Mouse (Mus musculus): ENCODE measurements around the gene Alkbh6.

Gene Alkbh6

DNA sequence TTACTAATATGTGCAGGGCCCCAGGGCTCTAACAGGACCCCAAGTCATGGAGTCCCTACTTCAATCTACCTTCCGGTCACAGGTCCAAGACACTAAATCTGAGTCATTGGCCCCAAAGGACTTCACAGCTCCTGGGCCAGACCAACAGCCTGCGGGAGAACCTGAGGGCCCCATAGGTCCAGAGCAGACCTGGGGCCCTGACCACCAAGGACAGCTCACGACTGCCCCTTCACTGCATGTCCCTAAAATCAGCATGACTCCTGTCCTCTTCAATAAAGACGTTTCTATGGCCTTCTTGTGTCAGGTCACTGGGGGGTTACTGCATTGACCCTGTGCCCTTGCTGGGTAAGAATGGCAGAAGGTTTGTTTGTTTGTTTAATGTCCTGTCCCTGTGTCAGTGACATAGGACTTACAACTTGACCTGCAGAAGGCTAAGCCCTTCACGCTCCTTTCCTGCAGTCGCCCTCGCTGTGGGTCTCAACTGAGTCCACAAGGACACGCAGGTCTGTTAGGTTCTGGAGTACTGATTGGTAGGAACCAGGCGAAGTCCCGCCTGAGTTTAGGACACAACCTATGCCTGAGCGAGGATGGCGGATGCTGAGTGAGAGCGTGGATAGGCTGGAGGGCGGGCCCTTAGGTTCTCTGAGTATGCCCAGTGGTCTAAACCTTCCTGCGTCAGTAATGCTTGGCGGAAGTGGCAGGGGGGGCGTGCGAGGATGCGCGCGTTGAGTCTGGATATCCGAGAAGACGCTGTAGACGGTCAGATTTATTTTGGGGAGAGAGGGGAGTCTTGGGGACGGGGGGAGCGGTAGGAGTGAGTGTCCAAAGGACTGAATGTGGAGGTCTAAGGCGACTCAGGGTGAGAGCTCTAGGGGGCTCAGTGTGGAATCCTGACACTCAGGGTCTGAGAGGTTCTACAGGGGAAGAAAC is at the start of gene Alkbh6:
Gene Alkbh6, plus strand, starts transcription at position 642 of the 930 bp plus-strand sequence.
- DNase-seq (ENCODE audit: low read depth, low spot score): peak; percentile 96

DNA sequence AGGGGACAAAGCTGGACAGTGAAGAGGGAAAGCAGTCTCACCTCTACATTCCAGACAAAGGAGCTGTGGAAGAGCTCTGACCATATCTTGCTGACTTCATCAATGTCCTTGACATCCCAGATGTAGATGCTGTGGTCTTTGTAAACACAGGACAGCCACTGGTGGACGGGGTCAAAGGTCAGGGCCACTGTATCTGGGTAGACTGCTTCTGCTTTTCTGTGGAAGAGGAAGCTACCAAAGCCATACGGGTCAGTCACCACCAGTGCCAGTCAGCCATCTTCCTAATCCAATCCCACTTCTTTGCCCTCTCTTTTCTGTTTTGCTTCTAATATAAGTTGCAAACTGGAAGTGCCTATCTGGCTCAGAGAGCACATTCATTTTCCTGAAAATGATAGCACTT is 43.5 kb upstream of the Alkbh6 start:
- DNase-seq (ENCODE audit: low read depth, low spot score): no peak

DNA sequence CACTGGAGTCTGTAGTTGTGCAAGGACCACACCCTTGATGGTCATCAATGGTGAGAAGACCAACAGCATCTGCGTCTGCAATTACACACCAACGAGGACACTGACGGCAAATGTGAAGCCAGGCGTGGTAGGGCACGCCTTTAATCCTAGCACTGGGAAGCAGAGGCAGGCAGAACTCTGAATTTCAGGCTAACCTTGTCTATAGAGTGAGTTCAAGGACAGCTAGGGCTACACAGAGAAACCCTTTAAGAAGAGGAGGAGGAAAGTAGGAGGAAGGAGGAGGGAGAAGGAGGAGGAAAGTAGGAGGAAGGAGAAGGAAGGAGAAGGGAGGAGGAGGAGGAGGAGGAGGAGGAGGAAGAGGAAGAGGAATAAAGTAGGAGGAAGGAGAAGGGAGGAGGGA is 43.0 kb upstream of the Alkbh6 start:
- DNase-seq (ENCODE audit: low read depth, low spot score): no peak

DNA sequence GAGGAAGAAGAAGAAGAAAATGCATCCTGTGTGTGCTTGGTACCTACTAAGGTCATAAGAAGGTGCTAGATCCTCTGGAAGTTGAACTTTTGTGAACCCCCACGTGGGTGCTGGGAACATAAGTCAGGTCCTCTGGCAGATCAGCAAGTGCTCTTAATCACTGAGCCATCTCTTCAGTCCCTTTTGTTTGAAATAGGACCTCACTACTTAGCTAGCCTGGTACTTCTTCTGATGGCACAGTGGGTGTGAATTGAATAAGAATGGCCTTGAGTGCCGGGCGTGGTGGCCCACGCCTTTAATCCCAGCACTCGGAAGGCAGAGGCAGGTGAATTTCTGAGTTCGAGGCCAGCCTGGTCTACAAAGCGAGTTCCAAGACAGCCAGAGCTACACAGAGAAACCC is 42.6 kb upstream of the Alkbh6 start:
- no peak for DNase-seq (ENCODE audit: low read depth, low spot score)

DNA sequence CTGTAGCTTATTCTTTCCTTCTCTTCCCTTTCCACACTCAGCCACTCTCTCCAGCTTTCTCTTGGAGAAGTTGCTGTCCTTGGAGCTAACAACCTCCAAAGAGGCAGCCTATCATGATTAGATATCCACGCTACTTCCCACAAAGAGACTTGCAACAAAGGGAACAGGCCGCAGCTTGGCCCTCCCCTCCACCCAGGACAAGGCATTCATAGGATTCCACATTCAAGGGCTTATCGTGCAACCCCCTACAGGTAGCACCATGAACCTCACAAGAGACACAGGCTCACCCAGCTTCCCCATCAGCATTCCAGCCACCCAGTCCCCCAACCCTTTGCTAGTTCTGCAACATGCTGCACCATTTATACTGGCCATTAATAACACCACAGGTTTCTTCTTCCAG is 41.7 kb upstream of the Alkbh6 start:
- no peak for DNase-seq (ENCODE audit: low read depth, low spot score)

DNA sequence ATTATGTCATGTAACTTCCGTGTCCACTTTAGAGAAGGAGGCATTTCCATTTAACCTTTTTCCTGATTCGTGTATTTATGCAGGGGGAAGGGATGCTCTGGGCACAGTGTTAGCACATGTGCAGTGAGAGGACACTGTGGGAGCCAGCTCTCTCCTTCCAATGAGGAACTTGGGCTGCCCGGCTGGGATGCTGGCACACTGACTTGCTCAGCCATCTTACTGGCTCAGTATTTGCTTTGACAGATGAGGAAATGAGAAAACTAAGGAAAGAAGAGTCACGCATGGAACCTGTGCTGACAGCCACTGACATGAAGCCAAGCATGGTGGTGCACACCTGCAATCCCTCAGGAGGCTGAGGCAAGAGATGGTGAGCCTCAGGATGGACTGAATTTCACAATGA is 38.9 kb upstream of the Alkbh6 start:
- DNase-seq (ENCODE audit: low read depth, low spot score): no peak

DNA sequence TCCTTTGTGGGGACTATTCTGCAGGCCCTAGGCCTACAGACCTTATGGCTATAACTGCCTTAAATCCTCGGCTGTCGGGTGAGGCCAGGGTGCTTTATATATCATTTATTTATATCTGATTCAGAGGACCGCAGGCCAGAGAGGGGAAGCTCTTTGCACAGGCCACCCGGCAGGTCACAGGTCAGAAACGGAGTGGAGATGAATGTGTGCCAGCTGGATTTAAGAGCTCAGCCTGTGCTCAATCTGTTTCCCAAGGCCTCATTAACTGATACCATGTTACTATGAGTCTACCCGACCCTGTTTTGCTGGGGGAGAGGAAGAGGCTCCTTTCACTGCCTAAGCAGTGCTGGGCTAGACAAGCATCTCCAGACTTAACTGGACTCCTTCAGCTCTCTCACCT is 34.1 kb upstream of the Alkbh6 start:
- DNase-seq (ENCODE audit: low read depth, low spot score): no peak

DNA sequence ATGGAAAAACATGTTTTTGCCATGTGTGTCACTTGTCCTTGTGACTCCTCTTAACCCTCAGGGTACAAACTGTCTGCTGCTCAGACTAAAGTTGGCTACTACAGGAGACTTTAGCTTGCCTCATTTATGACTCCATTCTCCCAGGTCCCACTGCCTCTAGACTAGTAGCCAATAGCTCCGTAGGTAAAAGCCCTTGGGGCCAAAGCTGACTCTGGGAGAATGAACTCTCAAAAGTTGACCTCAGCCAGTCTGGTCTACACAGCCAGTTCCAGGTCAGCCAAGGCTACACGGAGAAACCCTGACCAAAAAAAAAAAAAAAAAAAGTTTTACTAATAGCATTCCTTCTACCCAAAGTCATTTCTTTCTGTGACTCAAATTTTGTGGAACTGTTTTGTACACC is 29.6 kb upstream of the Alkbh6 start:
- no peak for DNase-seq (ENCODE audit: low read depth, low spot score)

DNA sequence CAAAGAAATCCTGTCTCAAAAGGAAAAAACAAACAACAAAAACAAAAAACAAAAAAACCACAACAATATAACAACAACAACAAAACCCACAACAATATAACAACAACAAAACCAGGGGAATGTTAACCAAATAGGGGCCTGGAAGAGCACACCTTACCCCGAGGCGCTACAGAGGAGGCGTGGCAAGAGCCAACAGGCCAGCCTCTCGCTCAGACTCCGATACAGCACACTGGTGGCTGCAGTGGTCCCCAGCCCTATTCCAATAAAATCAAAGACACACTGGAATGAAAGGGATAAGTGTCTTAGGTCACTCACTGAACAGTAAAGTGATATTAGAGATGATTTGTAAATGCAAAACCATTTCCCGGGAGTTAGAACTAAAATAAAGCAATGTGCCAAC is 29.0 kb upstream of the Alkbh6 start:
- no peak for DNase-seq (ENCODE audit: low read depth, low spot score)

DNA sequence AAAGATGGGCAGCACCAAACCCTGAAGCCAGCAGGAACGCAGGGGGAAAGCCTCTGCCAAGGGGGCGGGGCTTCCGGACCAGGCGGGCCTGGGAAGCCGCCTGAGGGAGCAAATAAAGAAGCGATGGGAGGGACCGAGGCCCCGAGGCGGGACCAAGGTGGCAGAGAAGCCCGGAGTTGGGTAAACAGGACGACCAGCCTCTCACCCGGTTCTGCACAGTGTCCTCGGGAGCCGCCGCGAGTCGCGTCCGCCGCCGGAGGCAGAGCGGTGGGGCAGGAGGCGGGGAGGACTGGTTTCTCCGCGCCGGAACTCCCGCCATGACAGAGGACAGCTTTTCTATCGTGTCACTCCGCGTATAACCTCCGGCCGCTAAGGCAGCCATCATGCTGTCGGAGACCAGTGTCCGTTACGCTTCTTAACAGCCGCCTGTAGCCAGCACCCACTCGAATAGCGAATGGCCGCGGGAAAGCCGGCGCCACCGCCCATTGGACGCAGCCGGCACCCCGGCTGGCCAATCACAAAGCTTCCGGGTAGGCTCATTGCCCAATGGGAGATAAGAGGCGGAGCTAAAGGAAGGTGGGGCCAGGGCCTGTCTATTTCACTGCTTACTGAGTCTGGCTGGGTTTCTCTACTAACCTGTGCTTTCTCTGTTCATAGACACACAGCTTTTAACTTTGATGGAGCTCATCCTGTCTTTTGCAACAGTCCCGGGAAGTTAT is 28.4 kb upstream of the Alkbh6 start, which contains the start of the genes Thap8 and Wdr62:
Gene Thap8, plus strand, starts transcription at position 144 of the 719 bp plus-strand sequence.
Gene Wdr62, minus strand, starts transcription at position 469 of the 719 bp plus-strand sequence.
- DNase-seq (ENCODE audit: low read depth, low spot score): peak; percentile 96

DNA sequence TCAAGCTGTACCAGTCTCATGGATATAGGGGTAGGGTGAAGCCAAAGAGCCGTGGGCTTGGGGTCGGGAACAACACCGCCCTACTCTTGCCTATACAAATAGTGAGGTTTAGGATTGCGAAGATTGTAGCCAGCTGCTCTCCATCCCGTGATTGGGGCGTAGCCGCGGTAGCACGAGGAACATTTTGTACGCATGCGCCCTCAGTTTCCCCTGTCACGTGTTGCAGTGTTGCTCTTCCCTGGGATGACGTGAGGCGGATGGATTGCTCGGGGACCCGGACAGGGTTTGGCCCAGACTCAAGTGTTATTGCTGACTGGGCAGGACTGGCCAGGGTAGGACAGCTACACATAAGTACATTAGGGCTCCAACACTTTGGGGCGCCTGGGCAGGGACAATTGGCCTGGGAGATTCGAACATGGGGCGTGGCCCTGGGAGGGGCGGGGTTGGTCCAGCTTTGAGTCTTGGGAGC is 27.8 kb upstream of the Alkbh6 start:
- DNase-seq (ENCODE audit: low read depth, low spot score): peak; percentile 91

DNA sequence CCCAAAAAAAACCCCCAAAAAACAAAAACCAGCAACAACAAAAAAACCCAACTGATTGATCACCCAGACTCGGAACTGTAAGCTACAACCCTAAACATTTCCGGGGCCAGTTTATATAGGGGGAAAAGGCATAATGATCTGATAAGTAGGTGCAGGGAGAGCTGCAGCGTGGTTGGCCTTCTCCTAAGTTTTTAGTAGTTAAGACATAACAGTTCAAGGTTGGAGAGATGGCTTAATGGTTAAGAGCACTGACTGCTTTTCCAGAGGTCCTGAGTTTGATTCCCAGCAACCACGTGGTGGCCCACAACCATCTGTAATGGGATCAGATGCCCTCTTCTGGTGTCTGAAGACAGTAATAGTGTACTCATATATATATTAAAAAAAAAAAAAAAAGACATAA is 27.0 kb upstream of the Alkbh6 start:
- no peak for DNase-seq (ENCODE audit: low read depth, low spot score)

DNA sequence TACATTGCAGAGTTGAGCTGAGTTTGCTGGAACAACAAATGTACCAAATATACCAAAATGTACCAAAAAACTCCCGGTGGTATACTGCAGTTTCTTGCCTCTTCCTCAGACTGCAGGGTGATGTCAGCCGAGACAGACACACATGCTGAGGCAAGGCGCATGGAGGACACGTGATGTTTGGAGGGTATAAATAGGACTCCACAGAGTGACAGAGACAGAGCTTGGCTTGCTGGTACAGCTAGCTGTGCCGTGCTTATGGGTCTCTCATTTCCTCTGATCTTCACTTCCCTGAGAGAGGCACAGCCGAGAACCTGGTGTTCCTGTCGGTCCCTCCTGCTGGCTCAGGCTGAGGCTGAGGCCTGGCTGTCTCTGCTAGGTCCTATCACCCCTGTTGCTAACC is 25.8 kb upstream of the Alkbh6 start:
- DNase-seq (ENCODE audit: low read depth, low spot score): no peak

DNA sequence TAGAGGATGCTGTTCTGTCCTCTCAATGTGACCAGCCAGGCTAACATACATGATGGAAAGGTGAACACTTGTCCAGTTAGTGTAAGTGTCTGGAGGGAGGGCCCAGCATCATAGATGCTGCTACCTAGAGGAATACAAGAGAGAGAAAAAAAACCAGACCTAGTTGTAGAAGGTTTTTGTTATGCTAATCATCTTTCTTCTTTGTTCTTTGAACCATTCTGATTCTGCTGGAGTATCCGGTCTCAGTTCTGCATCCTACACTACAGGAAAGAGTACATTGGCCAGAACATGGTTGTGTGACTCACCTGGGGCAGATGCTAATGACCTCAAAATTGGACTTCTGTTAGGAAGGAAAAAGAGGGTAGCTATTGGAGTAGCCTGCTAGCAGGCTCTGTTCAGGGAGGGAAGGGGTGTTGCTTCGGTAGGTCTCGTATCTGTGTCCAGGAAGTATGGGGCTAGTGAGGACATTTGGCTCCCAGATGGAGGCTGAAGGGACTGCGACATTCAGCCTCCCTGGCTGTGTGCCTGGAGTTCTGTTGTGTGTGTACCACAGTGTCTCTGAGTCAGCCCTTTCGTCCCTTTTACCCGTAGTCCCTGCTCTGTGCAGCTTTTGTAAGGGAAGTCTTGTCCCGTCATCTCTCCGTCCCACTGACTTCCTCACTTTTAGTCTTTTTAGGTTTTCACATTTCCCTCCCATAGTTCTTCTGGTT is 21.7 kb upstream of the Alkbh6 start:
- DNase-seq (ENCODE audit: low read depth, low spot score): no peak

DNA sequence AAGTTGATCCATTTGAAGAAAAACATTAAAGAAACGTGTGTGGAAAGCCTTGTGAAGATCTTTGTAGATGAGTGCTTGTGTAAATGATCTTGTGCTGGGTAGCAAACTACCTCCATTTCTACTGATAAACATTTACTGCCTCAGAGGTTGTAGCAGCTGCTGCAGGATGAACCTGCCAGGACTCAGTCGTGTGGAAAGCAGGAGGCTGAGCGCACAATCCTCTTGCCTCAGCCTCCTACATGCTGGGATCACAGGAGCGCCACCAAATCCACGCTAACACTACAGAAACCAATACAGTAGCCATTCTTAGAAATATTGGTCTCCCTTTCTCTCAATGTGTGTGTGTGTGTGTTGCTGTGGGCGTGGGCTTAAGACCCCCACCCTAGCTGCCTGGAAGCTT is 20.5 kb upstream of the Alkbh6 start:
- DNase-seq (ENCODE audit: low read depth, low spot score): no peak

DNA sequence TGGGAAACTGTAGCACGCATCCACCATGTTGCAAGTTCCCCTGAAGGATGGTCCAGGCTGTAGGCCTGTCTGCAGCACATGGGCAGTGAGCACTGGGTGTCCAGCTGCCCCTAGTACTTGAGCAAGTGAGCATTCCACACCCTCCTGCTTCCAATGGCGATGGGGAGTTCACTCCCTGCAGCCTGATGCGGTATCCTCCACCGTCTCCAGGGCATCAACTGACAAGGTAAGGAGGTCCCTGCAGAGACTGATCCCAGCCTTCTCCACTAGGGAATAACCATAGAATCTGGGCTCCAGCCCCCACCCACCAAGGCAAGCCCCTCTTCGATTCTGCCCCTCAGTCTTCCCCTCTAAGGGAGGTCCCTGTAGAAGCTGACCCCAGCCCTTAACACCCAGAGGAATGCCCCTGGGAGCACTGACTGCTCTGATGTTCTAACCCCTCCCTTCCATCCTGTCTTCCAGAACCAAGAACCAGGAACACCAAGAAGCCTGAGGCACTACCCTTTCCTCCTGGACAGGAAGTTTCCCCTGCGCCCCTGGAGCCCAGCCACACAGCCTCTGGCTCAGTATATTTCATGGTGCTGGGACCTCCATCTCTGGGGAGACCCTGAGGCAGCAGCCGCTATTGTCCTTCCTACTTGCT is 19.3 kb upstream of the Alkbh6 start:
- no peak for DNase-seq (ENCODE audit: low read depth, low spot score)

DNA sequence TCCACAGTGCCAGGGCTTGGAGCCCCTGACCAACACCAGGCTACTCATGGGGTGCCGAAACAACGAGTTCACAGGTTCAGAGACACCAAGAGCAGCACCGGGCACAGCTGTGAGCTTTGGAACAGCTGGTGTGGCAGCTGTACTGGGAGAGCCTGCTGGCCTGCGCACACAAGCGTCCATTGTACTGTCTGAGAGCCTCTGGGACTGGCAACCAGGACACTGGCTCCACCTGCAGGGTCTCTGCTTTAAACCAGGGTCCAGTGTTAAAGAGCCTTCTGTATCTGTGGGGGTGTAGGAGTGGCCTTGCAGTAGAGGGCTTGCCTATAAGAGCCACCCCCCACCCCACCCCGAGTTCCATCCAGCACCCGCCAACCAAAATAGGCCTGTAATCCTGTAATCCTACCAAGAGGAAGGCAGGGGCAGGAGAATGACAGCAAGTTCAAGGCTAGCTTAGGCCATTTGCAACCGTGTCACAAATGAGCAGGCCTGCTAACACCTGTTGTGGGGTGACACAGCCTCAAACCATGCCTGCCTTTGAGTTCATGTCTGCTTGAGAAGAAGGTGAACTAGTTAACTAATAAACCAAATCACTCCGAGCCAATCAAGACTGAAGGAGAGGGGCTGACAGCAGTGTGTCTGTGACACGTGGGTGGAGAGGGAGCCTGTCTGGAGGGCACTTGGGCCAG is 18.7 kb upstream of the Alkbh6 start:
- no peak for DNase-seq (ENCODE audit: low read depth, low spot score)

DNA sequence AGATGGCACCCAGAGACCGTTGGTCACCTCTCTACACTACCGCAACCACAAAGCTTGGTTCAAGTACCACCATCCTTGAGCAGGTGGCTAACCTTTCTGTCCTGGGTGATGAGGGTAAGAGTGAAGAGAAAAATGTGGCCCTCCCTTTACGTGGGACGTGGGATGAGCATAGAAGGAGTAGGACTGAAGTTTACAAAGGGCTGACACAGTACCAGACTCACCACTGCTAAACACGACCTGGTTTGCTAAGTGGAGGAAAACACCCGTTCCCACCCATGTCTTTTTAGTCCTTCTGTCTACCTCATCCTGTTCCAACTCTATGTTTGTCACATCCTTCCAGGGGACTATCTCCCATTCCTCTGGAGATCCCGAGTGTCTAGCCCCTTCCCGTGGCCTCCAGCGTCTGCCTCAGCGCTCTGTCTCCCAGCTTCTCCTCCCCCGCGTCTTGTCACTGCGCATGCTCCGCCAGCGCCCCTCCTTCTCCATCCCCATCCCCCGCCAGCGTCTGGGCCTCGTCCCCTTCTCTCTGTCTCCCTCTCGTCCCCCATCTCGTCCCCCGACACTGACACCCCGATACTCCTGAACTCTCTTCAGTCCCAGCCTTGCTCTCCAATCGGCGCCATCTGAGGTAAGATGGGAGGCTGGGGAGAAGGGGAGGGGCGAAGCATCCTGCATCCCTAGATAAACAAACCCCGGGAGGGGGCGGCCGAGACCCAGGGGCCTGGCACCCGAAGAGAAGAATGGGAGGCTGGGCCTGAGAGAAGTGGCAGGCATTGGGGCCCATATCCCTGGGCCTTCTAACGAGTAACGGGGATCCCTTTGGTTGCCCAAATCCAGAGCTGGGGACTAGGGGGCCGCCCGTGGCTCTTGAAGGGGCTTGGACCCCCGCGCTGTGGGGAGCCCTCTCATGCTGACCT is 17.0 kb upstream of the Alkbh6 start, which contains the start of gene Clip3:
Gene Clip3, plus strand, starts transcription at position 514 of the 917 bp plus-strand sequence.
- DNase-seq (ENCODE audit: low read depth, low spot score): no peak

DNA sequence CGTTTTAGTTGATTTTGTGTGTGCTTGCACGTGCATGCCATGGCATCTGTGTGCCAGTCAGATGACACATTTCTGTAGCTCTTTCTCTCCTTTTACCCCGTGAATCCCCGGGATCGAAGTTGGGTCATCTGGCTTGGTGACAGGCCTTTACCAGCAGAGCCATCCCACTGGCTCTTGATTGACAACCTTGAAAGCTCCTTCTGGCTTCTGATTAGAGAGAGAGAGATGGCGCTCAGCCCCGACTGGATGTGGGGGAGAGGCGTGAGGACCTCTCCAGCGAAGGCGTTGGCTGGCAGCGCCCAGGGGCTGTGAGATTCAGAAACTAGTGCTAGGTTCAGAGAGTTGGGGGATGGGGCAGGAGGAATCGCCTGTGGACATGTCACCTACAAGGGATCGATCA is 14.7 kb upstream of the Alkbh6 start:
- no peak for DNase-seq (ENCODE audit: low read depth, low spot score)

DNA sequence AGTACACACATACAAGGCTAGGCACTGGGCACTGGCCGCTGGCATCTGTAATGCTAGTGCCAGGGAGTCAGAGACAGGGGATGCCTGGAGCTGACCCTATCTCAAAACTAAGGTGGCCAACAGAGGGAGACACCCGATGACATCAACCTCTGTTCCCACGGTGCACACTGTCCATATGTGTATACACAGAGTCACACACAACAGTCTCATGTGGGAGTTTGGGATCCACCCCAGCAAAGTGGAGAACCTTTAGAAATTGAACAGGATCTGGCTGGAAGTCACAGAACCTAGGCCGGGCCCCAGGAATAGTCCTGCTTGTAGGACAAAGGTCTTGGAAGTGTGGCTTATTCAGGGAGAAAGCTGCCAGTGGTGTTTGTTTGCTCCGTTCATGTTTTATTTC is 14.2 kb upstream of the Alkbh6 start:
- no peak for DNase-seq (ENCODE audit: low read depth, low spot score)

Data from A20 (cell line).